Mouse (Mus musculus): Measurements from ENCODE around the gene Rin3. TPM values are rescaled to one million over a fixed set of nuclear protein-coding genes. Genes with fewer than 3 reads are reported as not detected.

Rin3 gene
- polyA plus RNA-seq, 1 experiment = 102 TPM

GRCm38 (mm10) chr12:102361189-102362161 lies 78.6 kb downstream of the Rin3 start:
- peaks cover 14% of the 10 kb centered on the region; the same call in 1 of the 2 replicates for H3K4me1 ChIP-seq (ENCODE audit: control insufficient read depth, insufficient read depth, low read length)
- H3K27ac ChIP-seq (ENCODE audit: control insufficient read depth, insufficient read depth, low read depth, low read length, poor library complexity) = peak overlapping the region; percentile 30; the same call in 1 of the 2 replicates
- TF ChIP-seq CTCF (IDR thresholded peaks at IDR 0.05; ENCODE audit: control insufficient read depth, insufficient read depth, low read length) (no peak), POLR2A (IDR thresholded peaks at IDR 0.05; ENCODE audit: borderline replicate concordance, control insufficient read depth, low read depth, low read length) (no peak)
- no peak overlapping the region for H3K4me3 ChIP-seq (replicated peaks; ENCODE audit: control insufficient read depth, low read depth, low read length)
- 52% methylated on average over 10 of the region's 10 CpGs for WGBS

- no peak overlapping the region for H3K4me3 ChIP-seq (replicated peaks; ENCODE audit: control insufficient read depth, low read depth, low read length)
- TF ChIP-seq CTCF (IDR thresholded peaks at IDR 0.05; ENCODE audit: control insufficient read depth, insufficient read depth, low read length) (no peak), POLR2A (IDR thresholded peaks at IDR 0.05; ENCODE audit: borderline replicate concordance, control insufficient read depth, low read depth, low read length) (no peak)
- H3K4me1 ChIP-seq (ENCODE audit: control insufficient read depth, insufficient read depth, low read length) = peaks cover 20% of the 10 kb centered on the region
- WGBS = 15% methylated on average over 7 of the region's 7 CpGs
- H3K27ac ChIP-seq (ENCODE audit: control insufficient read depth, insufficient read depth, low read depth, low read length, poor library complexity) = peak overlapping the region; percentile 71
Observed at GRCm38 (mm10) chr12:102365016-102365415, 82.2 kb downstream of the Rin3 start.

- WGBS = 63% methylated on average over 9 of the region's 9 CpGs
- Histone ChIP-seq H3K4me1 (ENCODE audit: control insufficient read depth, insufficient read depth, low read length) (peaks cover 22% of the 10 kb centered on the region), H3K4me3 (replicated peaks; ENCODE audit: control insufficient read depth, low read depth, low read length) (no peak overlapping the region), H3K27ac (ENCODE audit: control insufficient read depth, insufficient read depth, low read depth, low read length, poor library complexity) (peak overlapping the region; percentile 71)
- TF ChIP-seq POLR2A (IDR thresholded peaks at IDR 0.05; ENCODE audit: borderline replicate concordance, control insufficient read depth, low read depth, low read length) = no peak
- no peak for TF ChIP-seq CTCF (IDR thresholded peaks at IDR 0.05; ENCODE audit: control insufficient read depth, insufficient read depth, low read length)
Observed at GRCm38 (mm10) chr12:102366126-102366816, 83.4 kb downstream of the Rin3 start.

DNA sequence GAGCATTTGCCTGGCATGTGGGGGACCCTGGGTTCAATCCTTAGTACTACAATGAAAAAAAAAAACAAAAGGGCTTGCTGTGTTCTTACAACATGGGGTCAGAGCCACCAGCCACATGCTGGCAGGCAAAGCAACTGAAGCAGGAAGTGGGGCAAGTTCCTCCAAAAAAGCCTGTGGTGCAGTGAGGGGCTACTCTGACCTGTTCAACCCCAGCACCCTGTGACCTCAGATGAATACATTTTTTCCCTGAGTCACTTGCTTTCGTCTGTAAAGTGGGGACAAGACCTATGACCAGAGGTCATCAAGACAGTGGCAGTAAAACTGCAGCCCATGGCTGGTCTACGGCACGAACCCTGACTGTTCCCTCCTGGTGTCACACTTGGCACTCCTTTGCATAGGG lies 84.2 kb downstream of the Rin3 start:
- peaks cover 25% of the 10 kb centered on the region for H3K4me1 ChIP-seq (ENCODE audit: control insufficient read depth, insufficient read depth, low read length)
- TF ChIP-seq CTCF (IDR thresholded peaks at IDR 0.05; ENCODE audit: control insufficient read depth, insufficient read depth, low read length) (no peak), POLR2A (IDR thresholded peaks at IDR 0.05; ENCODE audit: borderline replicate concordance, control insufficient read depth, low read depth, low read length) (no peak)
- H3K27ac ChIP-seq (ENCODE audit: control insufficient read depth, insufficient read depth, low read depth, low read length, poor library complexity) = peak overlapping the region; percentile 89
- 38% methylated on average over 3 of the region's 3 CpGs for WGBS
- H3K4me3 ChIP-seq (replicated peaks; ENCODE audit: control insufficient read depth, low read depth, low read length) = no peak overlapping the region

- WGBS = 10% methylated on average over 7 of the region's 7 CpGs
- TF ChIP-seq CTCF (IDR thresholded peaks at IDR 0.05; ENCODE audit: control insufficient read depth, insufficient read depth, low read length) (no peak), POLR2A (IDR thresholded peaks at IDR 0.05; ENCODE audit: borderline replicate concordance, control insufficient read depth, low read depth, low read length) (0 out of 2 replicates have a peak, but pooled peaks have one; percentile 25)
- peaks cover 25% of the 10 kb centered on the region for H3K4me1 ChIP-seq (ENCODE audit: control insufficient read depth, insufficient read depth, low read length)
- H3K4me3 ChIP-seq (replicated peaks; ENCODE audit: control insufficient read depth, low read depth, low read length) = peak overlapping the region; percentile 73
- H3K27ac ChIP-seq (ENCODE audit: control insufficient read depth, insufficient read depth, low read depth, low read length, poor library complexity) = peak overlapping the region; percentile 89
Observed at GRCm38 (mm10) chr12:102368066-102368465, 85.2 kb downstream of the Rin3 start.

GRCm38 (mm10) chr12:102368556-102368955 lies 85.7 kb downstream of the Rin3 start:
- peak overlapping the region; percentile 73 for H3K4me3 ChIP-seq (replicated peaks; ENCODE audit: control insufficient read depth, low read depth, low read length)
- WGBS = 23% methylated on average over 14 of the region's 14 CpGs
- TF ChIP-seq CTCF (IDR thresholded peaks at IDR 0.05; ENCODE audit: control insufficient read depth, insufficient read depth, low read length) (no peak), POLR2A (IDR thresholded peaks at IDR 0.05; ENCODE audit: borderline replicate concordance, control insufficient read depth, low read depth, low read length) (0 out of 2 replicates have a peak, but pooled peaks have one; percentile 12)
- peaks cover 25% of the 10 kb centered on the region for H3K4me1 ChIP-seq (ENCODE audit: control insufficient read depth, insufficient read depth, low read length)
- peak overlapping the region; percentile 89 for H3K27ac ChIP-seq (ENCODE audit: control insufficient read depth, insufficient read depth, low read depth, low read length, poor library complexity)

- Histone ChIP-seq H3K4me3 (replicated peaks; ENCODE audit: control insufficient read depth, low read depth, low read length) (peak overlapping the region; percentile 73), H3K4me1 (ENCODE audit: control insufficient read depth, insufficient read depth, low read length) (peaks cover 23% of the 10 kb centered on the region), H3K27ac (ENCODE audit: control insufficient read depth, insufficient read depth, low read depth, low read length, poor library complexity) (peak overlapping the region; percentile 89)
- WGBS = 27% methylated on average over 22 of the region's 22 CpGs
- TF ChIP-seq POLR2A (IDR thresholded peaks at IDR 0.05; ENCODE audit: borderline replicate concordance, control insufficient read depth, low read depth, low read length) = no peak
- no peak for TF ChIP-seq CTCF (IDR thresholded peaks at IDR 0.05; ENCODE audit: control insufficient read depth, insufficient read depth, low read length)
Observed at GRCm38 (mm10) chr12:102369488-102370235, 86.8 kb downstream of the Rin3 start.
